Mouse (Mus musculus) mesoderm, embryonic 11.5 days (tissue): ENCODE results near the gene Appl2.

Experiments
- DNase-seq: peaks from one replicate; pipeline ENCODE4 v3.0.0-alpha.2; 2012; ENCODE audit warnings: low read depth, low spot score

The Appl2 gene

DNA sequence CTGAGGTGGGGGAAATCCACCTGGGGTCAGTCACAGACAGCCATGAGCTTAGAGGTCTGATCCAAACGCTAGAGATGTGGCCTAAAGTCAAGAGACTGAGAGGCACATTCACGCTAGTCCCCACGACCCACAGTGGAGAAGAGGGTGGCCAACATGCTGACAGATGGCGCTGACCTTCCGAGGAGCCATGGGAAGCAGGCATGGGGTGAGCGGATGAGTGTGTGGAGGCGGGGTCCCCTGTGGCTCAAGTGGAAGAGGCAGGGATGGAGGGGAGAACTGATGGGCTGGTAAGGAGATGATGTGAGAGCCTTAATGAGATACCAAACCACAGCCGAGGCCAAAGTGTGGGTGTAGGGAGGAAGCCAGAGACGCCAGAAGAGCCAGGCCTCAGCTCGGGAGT, 16.8 kb downstream of the Appl2 start:
- no peak for DNase-seq

GRCm38 (mm10) chr10:83630899-83631298, 17.6 kb downstream of the Appl2 start:
- no peak for DNase-seq

GRCm38 (mm10) chr10:83629878-83630277, 18.7 kb downstream of the Appl2 start:
- DNase-seq: no peak

DNA sequence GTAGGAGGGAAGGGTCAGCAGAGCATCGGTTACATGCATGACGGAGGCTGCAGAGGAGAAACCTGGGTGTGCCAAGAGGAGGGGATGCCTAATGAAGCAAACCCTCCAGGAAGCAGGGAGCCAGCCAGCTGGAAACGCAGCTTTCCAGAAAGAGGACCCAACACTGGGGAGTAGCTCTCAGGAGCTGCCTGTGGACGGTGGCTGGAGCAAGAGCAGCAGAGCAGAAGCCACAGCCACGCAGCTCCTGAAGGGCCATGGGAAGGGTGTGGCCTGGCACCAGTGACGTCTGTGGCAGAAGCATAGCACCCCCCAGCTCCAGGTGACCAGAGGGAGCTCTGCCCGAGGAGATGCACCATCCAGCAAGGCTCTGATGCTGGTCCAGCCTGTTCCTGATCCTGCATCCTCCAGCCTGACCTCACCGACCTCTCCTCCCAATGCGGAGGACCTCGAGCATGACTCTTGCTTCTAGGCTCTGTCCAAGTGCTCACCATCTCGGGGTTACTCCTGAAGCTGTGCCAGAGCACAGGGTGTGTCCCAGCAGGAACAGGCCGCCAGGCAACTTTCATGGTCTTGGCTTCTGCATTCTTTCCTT, 19.3 kb downstream of the Appl2 start:
- DNase-seq: no peak

DNA sequence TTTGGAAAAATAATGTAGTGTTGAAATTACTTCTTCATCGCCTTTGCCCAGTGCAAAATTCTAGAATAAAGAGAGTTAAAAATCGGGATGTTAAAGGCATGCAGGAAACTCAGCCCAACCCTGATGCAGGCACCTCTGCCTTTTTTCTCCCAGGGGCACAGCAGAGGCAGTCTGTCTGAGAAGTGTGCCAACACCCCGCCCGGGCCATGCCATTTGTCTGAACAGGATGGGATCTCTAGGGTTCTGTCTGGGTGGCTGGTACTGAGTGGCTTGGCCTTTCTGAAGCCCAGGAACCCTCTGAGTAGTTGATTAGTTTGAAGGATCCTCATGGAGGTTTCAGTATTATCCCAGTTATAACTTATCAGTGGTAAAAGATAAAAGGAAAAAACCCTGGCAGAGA, 20.3 kb downstream of the Appl2 start:
- no peak for DNase-seq

DNA sequence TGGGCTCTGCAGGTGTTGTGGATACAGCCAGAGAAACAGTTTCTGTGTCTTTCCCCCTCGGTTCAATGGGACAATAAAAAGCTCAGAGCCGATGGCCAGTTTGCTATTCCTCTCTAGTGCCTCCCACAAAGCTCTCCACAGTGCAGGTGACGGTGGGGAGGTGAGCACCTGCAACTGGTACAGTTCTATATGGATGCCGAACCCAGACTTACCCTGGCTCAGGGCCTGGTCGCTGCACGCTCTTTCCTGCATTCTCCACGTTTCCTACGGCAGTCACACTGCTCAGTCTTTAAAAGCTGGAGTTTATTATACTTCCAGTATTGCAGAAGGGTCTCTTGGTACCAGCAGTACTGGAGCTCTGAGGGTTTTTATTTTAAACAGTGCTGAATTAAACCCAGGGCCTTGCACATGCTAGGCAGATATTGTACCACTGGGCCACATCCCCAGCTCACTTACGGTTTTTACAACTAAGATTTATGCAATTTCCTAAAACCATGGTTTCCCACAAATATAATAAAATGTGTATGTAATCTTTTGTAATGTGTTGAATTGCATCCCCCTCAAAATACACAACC, 21.3 kb downstream of the Appl2 start:
- DNase-seq: no peak

DNA sequence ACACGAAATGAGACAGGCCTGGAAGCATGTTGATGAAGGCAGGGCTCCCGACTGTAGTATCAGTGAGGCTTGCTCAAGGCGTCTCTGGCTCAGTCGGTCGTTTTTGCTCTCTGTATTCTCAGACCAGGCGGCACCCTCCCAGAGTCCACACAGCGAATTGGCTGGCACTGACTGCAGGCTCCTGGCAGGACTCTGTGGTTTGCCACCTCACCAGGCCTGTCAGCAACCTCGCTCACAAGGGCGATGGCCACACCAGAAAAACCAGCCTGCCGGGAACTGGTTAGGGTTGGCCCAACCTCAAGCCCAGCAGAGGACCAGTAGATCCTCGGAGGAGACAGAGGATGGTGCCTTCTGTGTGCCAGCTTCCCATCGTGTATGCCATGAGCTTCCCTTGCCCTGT, 23.7 kb downstream of the Appl2 start:
- no peak for DNase-seq

DNA sequence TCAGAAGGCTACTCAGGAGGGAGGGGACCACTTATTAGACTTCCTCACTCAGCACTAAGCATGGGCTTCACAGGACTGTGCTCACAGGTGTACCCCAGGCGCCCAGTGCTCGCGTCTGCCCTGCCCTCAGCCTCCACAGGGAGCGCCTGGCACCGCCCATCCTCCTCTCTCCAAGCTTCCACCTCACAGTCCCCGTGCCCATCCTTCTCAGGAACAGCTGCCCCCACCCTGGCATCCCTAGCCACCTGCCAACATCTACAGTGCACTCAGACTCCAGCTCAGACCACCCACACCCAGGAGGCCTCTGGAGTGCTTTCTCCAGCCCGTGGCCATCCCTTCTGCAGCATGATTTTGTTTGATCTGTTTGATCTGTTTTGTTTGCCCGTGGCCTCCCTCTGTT, 24.5 kb downstream of the Appl2 start:
- no peak for DNase-seq

GRCm38 (mm10) chr10:83620350-83621055, 28.0 kb downstream of the Appl2 start:
- no peak for DNase-seq

- DNase-seq: no peak
Measured at GRCm38 (mm10) chr10:83618819-83619440, 29.6 kb downstream of the Appl2 start.

- DNase-seq: peak; percentile 60
Measured at GRCm38 (mm10) chr10:83617366-83617765, 31.2 kb downstream of the Appl2 start.

- DNase-seq: no peak
Measured at GRCm38 (mm10) chr10:83612648-83613215, 35.8 kb downstream of the Appl2 start.

DNA sequence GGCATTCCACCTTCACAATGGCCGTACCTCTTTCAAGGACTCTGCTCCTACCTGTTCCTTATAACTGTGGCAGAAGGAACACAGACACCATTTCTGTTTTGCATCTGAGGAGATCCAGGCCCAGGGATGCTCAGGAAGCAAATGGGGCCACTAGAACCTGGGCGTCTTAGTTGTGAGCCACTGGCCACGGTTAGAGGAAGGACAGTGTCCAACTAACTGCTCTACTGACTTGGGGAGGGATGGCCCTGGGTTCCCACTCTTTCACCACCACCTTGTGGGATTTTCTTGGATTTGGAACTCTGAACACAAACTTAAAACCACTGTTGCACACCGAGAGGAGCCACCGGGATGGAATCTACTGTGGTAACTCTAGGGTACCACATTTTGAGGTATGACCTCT, 36.7 kb downstream of the Appl2 start:
- DNase-seq: no peak

GRCm38 (mm10) chr10:83610518-83610917, 38.0 kb downstream of the Appl2 start:
- no peak for DNase-seq

DNA sequence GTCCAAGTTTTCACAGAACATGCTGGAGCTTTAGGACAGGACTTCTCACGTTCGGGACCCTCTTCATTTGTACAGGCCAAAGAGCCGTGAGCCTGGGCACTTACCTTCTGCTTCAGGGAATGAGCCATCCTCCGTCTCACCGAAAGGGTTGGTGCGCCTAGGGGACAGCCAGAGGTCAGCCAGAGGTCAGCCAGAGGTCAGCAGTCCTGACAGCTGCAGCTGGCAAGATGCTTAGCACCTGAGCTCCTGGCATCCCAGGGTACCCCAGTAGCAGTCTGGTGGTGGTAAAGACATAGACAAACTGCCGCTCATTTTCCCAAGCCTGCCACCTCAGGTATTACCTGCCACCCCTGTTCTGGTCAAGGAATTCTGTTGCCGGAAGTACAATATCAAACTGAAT, 39.9 kb downstream of the Appl2 start:
- no peak for DNase-seq

GRCm38 (mm10) chr10:83607111-83607510, 41.4 kb downstream of the Appl2 start:
- DNase-seq: no peak

GRCm38 (mm10) chr10:83605637-83606183, 42.8 kb downstream of the Appl2 start:
- peak; percentile 70 for DNase-seq

GRCm38 (mm10) chr10:83603956-83604564, 44.5 kb downstream of the Appl2 start:
- DNase-seq: no peak

- no peak for DNase-seq
Measured at GRCm38 (mm10) chr10:83600650-83601049, 47.9 kb downstream of the Appl2 start.

GRCm38 (mm10) chr10:83594526-83594925, 54.0 kb downstream of the Appl2 start:
- DNase-seq: no peak

- no peak for DNase-seq
Measured at GRCm38 (mm10) chr10:83592616-83593015, 55.9 kb downstream of the Appl2 start.

GRCm38 (mm10) chr10:83590801-83591200, 57.7 kb downstream of the Appl2 start:
- DNase-seq: no peak
